Mouse (Mus musculus) liver, embryonic 14.5 days (tissue): Measurements from ENCODE around the gene Dusp12.

Source experiments
- CTCF ChIP-seq: IDR thresholded peaks from 2 replicates; pipeline ENCODE4 v1.5.1; 2016; ENCODE audit warnings: antibody characterized with exemption, low read depth, control low read depth
- EP300 ChIP-seq: IDR thresholded peaks from 2 replicates; pipeline ENCODE4 v1.6.1; 2016; ENCODE audit warnings: antibody characterized with exemption, low read depth

- no peak for TF ChIP-seq CTCF
- TF ChIP-seq EP300: no peak; the same call in 1 of the 2 replicates
Observed at GRCm38 (mm10) chr1:170886044-170886458, 711 bp upstream of the Dusp12 start.
